ENCODE assay signal across 8 mouse cellular contexts in genomic region chr16:43573181-43573833, GRCm38 (mm10).
A peak's percentile ranks its signal among the peaks of the same experiment; 100 is the strongest.
DNase-seq lines count a peak whose midpoint lies in the region; ATAC-seq lines count a peak whose summit lies in the region.

No protein-coding gene starts in this region.

- DNase-seq in kidney, postnatal 36 days: no peak
- peak; percentile 91 for DNase-seq in midbrain, embryonic 11.5 days (ENCODE audit: low spot score, missing footprints)
- no peak for DNase-seq in cerebellum, postnatal 36 days
- no peak for DNase-seq in right cerebral cortex, adult 18-20 months
- no peak for DNase-seq in cerebellum, adult 9-11 months

- WGBS in kidney, embryonic 15.5 days: 49% methylated on average over 14 of the region's 14 CpGs
- WGBS in midbrain, embryonic 11.5 days: 44% methylated on average over 14 of the region's 14 CpGs

- H3K4me2 ChIP-seq in kidney, embryonic 15.5 days: no peak overlapping the region
- H3K4me2 ChIP-seq in midbrain, embryonic 11.5 days: no peak overlapping the region

- H3K27me3 ChIP-seq in kidney, embryonic 15.5 days: no peaks in the 10 kb centered on the region
- H3K27me3 ChIP-seq in midbrain, embryonic 11.5 days (ENCODE audit: control insufficient read depth, insufficient read depth, low read length): no peaks in the 10 kb centered on the region

- H3K36me3 ChIP-seq in kidney, embryonic 15.5 days: no peaks in the 10 kb centered on the region
- H3K36me3 ChIP-seq in midbrain, embryonic 11.5 days (ENCODE audit: control insufficient read depth, insufficient read depth, low read length): no peaks in the 10 kb centered on the region

- peaks cover 37% of the 10 kb centered on the region for H3K4me1 ChIP-seq in kidney, embryonic 15.5 days
- peaks cover 37% of the 10 kb centered on the region for H3K4me1 ChIP-seq in midbrain, embryonic 11.5 days (ENCODE audit: control insufficient read depth, insufficient read depth, low read length)

- ATAC-seq in kidney, embryonic 15.5 days (replicated peaks; ENCODE audit: low FRiP score): peak; percentile 34; the same call in 1 of the 2 replicates
- peak; percentile 78 for ATAC-seq in activated CD4-positive, CD25-positive, alpha-beta regulatory T cell, adult 4 months
- peak; percentile 56 for ATAC-seq in granulocyte monocyte progenitor cell, adult 5-6 weeks (replicated peaks; ENCODE audit: poor library complexity, severe bottlenecking)
- ATAC-seq in midbrain, embryonic 11.5 days (ENCODE audit: low FRiP score): peak; percentile 69

- H3K9ac ChIP-seq in kidney, embryonic 15.5 days: no peak overlapping the region
- H3K9ac ChIP-seq in midbrain, embryonic 11.5 days (ENCODE audit: low read length): no peak overlapping the region

- peak overlapping the region; percentile 84 for H3K27ac ChIP-seq in kidney, embryonic 15.5 days
- H3K27ac ChIP-seq in midbrain, embryonic 11.5 days (ENCODE audit: low read depth, low read length): peak overlapping the region; percentile 54; the same call in 1 of the 2 replicates

- no peak overlapping the region for H3K4me3 ChIP-seq in kidney, embryonic 15.5 days (replicated peaks)
- no peak overlapping the region for H3K4me3 ChIP-seq in midbrain, embryonic 11.5 days (ENCODE audit: low read depth, low read length)

- H3K9me3 ChIP-seq in kidney, embryonic 15.5 days (replicated peaks): no peaks in the 10 kb centered on the region
- H3K9me3 ChIP-seq in midbrain, embryonic 11.5 days (ENCODE audit: control insufficient read depth, low read length): no peaks in the 10 kb centered on the region
